Mouse (Mus musculus) E14TG2a.4 (cell line): ENCODE measurements around the gene Cenpa.

Experiments
- H3K27me3 ChIP-seq: 2 replicates; pipeline ENCODE4 v1.6.1; 2014; ENCODE audit warnings: low read length, control low read depth; ENCODE audit not compliant: insufficient read depth
- H3K36me3 ChIP-seq: 2 replicates; pipeline ENCODE4 v1.6.1; 2014; ENCODE audit warnings: low read length, control low read depth; ENCODE audit not compliant: insufficient read depth
- H3K4me1 ChIP-seq: replicated peaks from 2 replicates; pipeline ENCODE4 v1.6.1; 2014; ENCODE audit warnings: low read depth, low read length, control low read depth
- H3K4me3 ChIP-seq: replicated peaks from 2 replicates; pipeline ENCODE4 v1.5.1; 2014; ENCODE audit warnings: mild to moderate bottlenecking, low read length
- H3K9me3 ChIP-seq: 2 replicates; pipeline ENCODE4 v1.6.1; 2014; ENCODE audit warnings: low read length, control low read depth
- CTCF ChIP-seq: conservative IDR thresholded peaks from 2 replicates; pipeline ENCODE4 v1.5.1; 2014; ENCODE audit warnings: low read length
- NANOG ChIP-seq: IDR thresholded peaks from 2 replicates; pipeline ENCODE4 v1.6.1; 2014; ENCODE audit warnings: borderline replicate concordance, low read length, mixed read lengths
- POU5F1 ChIP-seq: IDR thresholded peaks from 2 replicates; pipeline ENCODE4 v1.6.1; 2014; ENCODE audit warnings: low read length, borderline replicate concordance

Gene Cenpa

GRCm38 (mm10) chr5:30717506-30717905 lies 50.9 kb downstream of the Cenpa start:
- no peak for TF ChIP-seq NANOG
- Histone ChIP-seq H3K27me3 (peaks cover 34% of the 10 kb centered on the region), H3K4me3 (no peak overlapping the region)

DNA sequence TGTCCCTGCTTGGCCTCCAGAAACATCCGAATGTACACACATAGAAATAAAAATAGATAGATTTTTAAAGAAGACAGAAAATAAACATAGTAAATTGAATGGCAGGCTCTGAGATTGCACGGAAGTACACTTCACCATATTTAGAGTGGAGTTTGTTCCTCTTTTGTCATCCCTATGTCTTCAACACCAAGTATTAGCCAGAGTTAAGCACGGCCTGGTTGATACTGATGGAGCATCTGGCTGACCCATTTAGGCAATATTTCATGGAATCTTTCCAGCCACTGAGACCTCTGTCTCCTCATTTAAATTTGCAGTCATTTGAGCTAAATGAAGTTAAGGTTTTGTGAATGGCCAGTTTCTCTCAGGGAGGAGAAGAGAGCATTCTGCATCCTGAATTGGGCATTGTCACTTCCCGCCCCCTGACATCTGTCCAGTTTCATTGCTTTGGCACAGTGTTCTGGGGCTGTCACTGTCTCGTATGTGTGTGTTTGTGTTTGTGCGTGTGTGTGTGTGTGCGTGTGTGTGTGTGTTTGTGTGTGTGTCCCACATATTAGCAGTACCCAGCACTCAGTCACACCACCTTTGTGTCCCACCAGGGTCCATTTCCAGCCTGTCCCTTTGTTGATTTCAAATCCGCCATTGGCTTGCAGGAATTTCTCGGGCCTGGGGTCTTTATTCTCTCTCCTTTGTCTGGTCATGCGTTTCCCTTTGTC lies 51.6 kb downstream of the Cenpa start:
- Histone ChIP-seq H3K9me3 (no peaks in the 10 kb centered on the region), H3K27me3 (peaks cover 28% of the 10 kb centered on the region), H3K4me1 (peaks cover 11% of the 10 kb centered on the region), H3K4me3 (no peak overlapping the region), H3K36me3 (no peaks in the 10 kb centered on the region)
- no peak for TF ChIP-seq NANOG
- TF ChIP-seq POU5F1 = no peak
- no peak for TF ChIP-seq CTCF

More at GRCm38 (mm10) chr5:30717506-30717905, 50.9 kb downstream of the Cenpa start:
- H3K36me3 ChIP-seq = no peaks in the 10 kb centered on the region
- no peaks in the 10 kb centered on the region for H3K9me3 ChIP-seq
- H3K4me1 ChIP-seq = peaks cover 17% of the 10 kb centered on the region

GRCm38 (mm10) chr5:30721935-30722334 lies 55.4 kb downstream of the Cenpa start:
- H3K4me1 ChIP-seq = no peaks in the 10 kb centered on the region; the same call in 1 of the 2 replicates

More at GRCm38 (mm10) chr5:30721935-30722334, 55.4 kb downstream of the Cenpa start:
- Histone ChIP-seq H3K36me3 (no peaks in the 10 kb centered on the region; the same call in 1 of the 2 replicates), H3K4me3 (no peak overlapping the region), H3K27me3 (no peaks in the 10 kb centered on the region), H3K9me3 (peaks cover 9% of the 10 kb centered on the region)
- no peak for TF ChIP-seq NANOG
- TF ChIP-seq POU5F1 = no peak
- no peak for TF ChIP-seq CTCF
